Mouse (Mus musculus): Measurements from ENCODE around the gene Grin2b. TPM values are rescaled to one million over a fixed set of nuclear protein-coding genes. Genes with fewer than 3 reads are reported as not detected.
A peak's percentile ranks its signal among the peaks of the same experiment; 100 is the strongest.
"Not testable (repeated sequence)": the region's sequence is repeated elsewhere in the genome, so short reads cannot be mapped to it uniquely, and the experiment has no call there.

Grin2b gene
- polyA plus RNA-seq, 1 experiment from 2014 or later: 1.2 TPM

DNA sequence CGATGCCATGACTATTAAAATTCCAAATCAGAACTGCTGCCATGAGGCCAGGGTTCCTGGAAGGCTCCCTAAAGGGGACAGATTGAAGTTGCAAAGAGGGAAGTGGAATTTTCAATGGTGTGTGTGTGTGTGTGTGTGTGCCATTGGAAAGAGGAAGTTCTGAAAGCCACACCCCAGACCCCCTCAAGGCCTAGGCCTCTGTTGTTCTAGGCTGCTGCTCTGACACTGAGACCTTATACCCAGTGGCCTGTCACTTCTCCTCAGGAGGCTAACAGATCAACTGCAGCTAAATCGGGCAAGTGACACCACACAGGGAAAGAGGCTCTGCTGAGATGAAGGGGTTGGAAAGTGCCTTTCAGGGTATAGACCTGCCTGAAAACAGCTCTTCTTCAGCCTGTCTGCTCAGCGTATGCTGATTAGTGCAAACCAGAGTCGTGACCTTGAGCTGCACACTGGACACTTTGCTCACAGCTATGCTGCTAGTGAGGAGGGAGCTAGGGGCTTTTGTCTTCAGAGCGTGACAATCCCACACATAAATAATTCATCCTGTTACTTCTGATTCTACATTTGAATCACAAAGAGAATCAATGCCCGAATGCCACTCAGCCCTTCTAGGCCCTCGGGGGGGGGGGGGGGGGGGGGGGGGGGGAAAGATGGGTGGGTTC lies 424.8 kb downstream of the Grin2b start:
- no peaks in the 10 kb centered on the region for H3K36me3 ChIP-seq (ENCODE audit: control insufficient read depth, insufficient read depth, low read length)
- no peaks in the 10 kb centered on the region for H3K27me3 ChIP-seq (ENCODE audit: control insufficient read depth, insufficient read depth, low read length)
- no peak overlapping the region for H3K9ac ChIP-seq (ENCODE audit: low read length)
- H3K4me1 ChIP-seq (ENCODE audit: control insufficient read depth, insufficient read depth, low read length): peaks cover 5% of the 10 kb centered on the region; the same call in 1 of the 2 replicates
- H3K4me3 ChIP-seq (ENCODE audit: low read depth, low read length): no peak overlapping the region
- peak overlapping the region; percentile 72 for H3K27ac ChIP-seq (ENCODE audit: low read depth, low read length)
- H3K4me2 ChIP-seq: no peak overlapping the region
- DNase-seq (ENCODE audit: low spot score, missing footprints) (peak; percentile 88), ATAC-seq (ENCODE audit: low FRiP score) (peak; percentile 94)
- 26% methylated on average over 6 of the region's 7 CpGs for WGBS
- no peaks in the 10 kb centered on the region for H3K9me3 ChIP-seq (ENCODE audit: control insufficient read depth, low read length)

DNA sequence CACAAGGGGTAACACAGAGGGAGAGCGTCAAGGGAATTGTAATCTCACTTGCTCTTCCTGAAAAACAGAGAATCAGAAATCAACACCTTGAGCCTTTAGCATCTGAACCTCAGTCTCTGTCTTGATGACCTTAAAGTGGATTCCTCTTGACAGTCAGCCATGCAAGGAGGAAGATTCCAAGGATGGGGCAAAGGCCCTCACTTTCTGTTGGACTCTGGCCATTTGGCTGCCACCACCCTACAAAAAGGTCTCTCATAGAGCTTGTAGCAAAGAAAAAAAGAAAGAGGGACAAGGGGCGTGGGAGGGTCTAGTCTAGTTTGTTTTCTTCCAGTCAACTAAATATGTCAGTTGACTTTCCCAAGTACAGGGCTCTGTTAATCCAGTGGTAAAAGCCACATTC lies 427.7 kb downstream of the Grin2b start:
- no peaks in the 10 kb centered on the region for H3K9me3 ChIP-seq (ENCODE audit: control insufficient read depth, low read length)
- H3K4me2 ChIP-seq: no peak overlapping the region
- ATAC-seq (ENCODE audit: low FRiP score): no peak
- H3K4me1 ChIP-seq (ENCODE audit: control insufficient read depth, insufficient read depth, low read length): peaks cover 5% of the 10 kb centered on the region; the same call in 1 of the 2 replicates
- no peak overlapping the region for H3K4me3 ChIP-seq (ENCODE audit: low read depth, low read length)
- WGBS: 80% methylated on average over 2 of the region's 2 CpGs
- H3K36me3 ChIP-seq (ENCODE audit: control insufficient read depth, insufficient read depth, low read length): no peaks in the 10 kb centered on the region
- no peak overlapping the region for H3K27ac ChIP-seq (ENCODE audit: low read depth, low read length)
- DNase-seq (ENCODE audit: low spot score, missing footprints): no peak
- no peak overlapping the region for H3K9ac ChIP-seq (ENCODE audit: low read length)
- H3K27me3 ChIP-seq (ENCODE audit: control insufficient read depth, insufficient read depth, low read length): no peaks in the 10 kb centered on the region

DNA sequence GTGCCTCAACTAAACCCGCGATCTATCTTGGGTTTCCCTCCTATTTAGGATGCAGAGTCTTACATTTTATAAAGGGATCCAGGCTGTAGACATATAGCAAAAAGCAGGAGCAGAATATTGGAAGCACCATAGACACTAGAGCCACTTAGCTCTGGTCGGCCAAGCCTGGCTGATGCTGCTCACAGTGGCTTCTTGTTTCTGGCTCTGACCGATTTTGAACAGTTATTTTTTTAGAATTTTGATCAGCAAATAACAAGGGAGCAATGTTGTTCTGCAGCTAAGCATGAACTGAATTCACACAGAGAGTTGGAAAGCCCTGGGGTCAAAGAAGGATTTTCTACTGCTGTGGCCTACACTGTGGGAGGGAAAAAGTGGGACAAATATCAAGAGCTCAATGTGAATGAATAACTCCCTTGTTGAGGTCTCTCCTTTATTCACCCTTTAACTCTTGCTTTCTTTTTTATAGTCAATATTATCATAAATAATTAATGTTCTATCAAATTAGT lies 439.0 kb downstream of the Grin2b start:
- Histone ChIP-seq H3K9ac (ENCODE audit: low read length) (no peak overlapping the region), H3K36me3 (ENCODE audit: control insufficient read depth, insufficient read depth, low read length) (no peaks in the 10 kb centered on the region), H3K27ac (ENCODE audit: low read depth, low read length) (no peak overlapping the region), H3K9me3 (ENCODE audit: control insufficient read depth, low read length) (no peaks in the 10 kb centered on the region; the same call in 1 of the 2 replicates), H3K27me3 (ENCODE audit: control insufficient read depth, insufficient read depth, low read length) (no peaks in the 10 kb centered on the region), H3K4me2 (no peak overlapping the region), H3K4me1 (ENCODE audit: control insufficient read depth, insufficient read depth, low read length) (no peaks in the 10 kb centered on the region), H3K4me3 (ENCODE audit: low read depth, low read length) (no peak overlapping the region)
- 95% methylated on average over 4 of the region's 4 CpGs for WGBS
- DNase-seq (ENCODE audit: low spot score, missing footprints) (no peak), ATAC-seq (ENCODE audit: low FRiP score) (no peak)

DNA sequence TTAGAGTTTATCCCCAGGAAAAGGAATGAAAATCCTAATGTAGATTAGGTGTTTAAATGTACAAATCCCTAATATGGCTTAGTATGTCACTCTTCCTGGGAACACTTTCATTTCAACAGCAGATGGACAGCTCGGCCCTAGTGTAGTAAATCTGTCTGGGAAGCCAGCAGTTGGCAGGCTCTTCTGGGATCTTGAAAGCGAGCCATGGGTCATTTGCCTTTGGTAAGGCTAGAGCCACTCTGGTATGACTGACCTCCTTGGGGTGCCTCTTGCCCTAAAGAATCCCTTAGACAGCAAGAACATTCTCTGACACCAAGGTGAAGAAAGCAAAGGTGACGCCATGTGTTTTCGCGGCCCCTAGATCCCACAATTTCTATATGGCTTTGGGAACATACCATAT lies 446.2 kb downstream of the Grin2b start:
- no peaks in the 10 kb centered on the region for H3K36me3 ChIP-seq (ENCODE audit: control insufficient read depth, insufficient read depth, low read length)
- H3K4me3 ChIP-seq (ENCODE audit: low read depth, low read length): no peak overlapping the region
- ATAC-seq (ENCODE audit: low FRiP score): no peak
- H3K9ac ChIP-seq (ENCODE audit: low read length): no peak overlapping the region
- H3K4me1 ChIP-seq (ENCODE audit: control insufficient read depth, insufficient read depth, low read length): no peaks in the 10 kb centered on the region
- no peak overlapping the region for H3K27ac ChIP-seq (ENCODE audit: low read depth, low read length)
- 91% methylated on average over 5 of the region's 5 CpGs for WGBS
- H3K27me3 ChIP-seq (ENCODE audit: control insufficient read depth, insufficient read depth, low read length): no peaks in the 10 kb centered on the region
- H3K4me2 ChIP-seq: no peak overlapping the region
- no peak for DNase-seq (ENCODE audit: low spot score, missing footprints)
- no peaks in the 10 kb centered on the region for H3K9me3 ChIP-seq (ENCODE audit: control insufficient read depth, low read length)

DNA sequence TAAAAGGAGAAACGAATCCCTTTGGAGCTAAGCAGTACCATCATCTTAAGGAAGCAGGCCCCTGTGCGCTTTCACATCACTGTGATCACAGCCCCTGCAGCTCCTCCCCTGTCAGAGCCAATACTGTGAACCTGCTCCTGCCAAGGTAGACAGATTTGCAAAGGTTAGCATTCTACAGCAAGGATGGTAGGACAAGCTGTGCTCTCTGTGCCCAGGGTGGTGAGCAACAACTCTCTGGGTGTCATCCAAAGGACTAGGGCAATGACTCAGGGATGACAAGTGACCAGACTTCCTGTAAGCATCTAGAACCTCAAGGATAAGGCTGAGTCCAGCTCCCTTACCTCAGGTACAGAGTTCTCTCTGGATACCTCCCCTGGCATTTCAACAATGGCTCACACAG lies 451.6 kb downstream of the Grin2b start:
- Histone ChIP-seq H3K36me3 (ENCODE audit: control insufficient read depth, insufficient read depth, low read length) (no peaks in the 10 kb centered on the region), H3K4me3 (ENCODE audit: low read depth, low read length) (no peak overlapping the region), H3K4me1 (ENCODE audit: control insufficient read depth, insufficient read depth, low read length) (no peaks in the 10 kb centered on the region), H3K9ac (ENCODE audit: low read length) (no peak overlapping the region), H3K27ac (ENCODE audit: low read depth, low read length) (no peak overlapping the region), H3K27me3 (ENCODE audit: control insufficient read depth, insufficient read depth, low read length) (no peaks in the 10 kb centered on the region), H3K9me3 (ENCODE audit: control insufficient read depth, low read length) (no peaks in the 10 kb centered on the region), H3K4me2 (no peak overlapping the region)
- WGBS: 92% methylated on average over 2 of the region's 2 CpGs
- no peak for DNase-seq (ENCODE audit: low spot score, missing footprints)
- ATAC-seq (ENCODE audit: low FRiP score): no peak

DNA sequence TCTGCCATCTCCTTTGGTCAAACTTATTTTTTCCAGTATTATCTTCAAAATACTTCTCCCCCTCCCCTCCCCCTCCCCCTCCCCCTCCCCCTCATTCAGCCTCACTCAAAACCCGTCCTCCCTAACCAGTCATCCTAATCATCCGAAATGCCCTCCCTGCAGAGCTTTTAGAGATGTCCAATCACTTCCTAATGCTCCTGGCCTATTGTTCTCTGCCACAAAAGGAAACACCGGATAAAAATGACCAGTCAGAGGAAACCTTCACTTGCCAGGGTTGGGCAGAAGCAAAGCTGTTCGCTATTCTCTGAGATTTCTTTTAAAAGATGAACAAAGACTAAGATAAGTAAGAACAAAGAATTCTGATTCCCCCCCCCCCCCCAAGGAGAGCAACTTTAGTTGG lies 458.4 kb downstream of the Grin2b start:
- Histone ChIP-seq H3K4me2 (no peak overlapping the region), H3K4me1 (ENCODE audit: control insufficient read depth, insufficient read depth, low read length) (no peaks in the 10 kb centered on the region), H3K27ac (ENCODE audit: low read depth, low read length) (no peak overlapping the region), H3K4me3 (ENCODE audit: low read depth, low read length) (no peak overlapping the region), H3K9me3 (ENCODE audit: control insufficient read depth, low read length) (no peaks in the 10 kb centered on the region), H3K9ac (ENCODE audit: low read length) (no peak overlapping the region), H3K27me3 (ENCODE audit: control insufficient read depth, insufficient read depth, low read length) (no peaks in the 10 kb centered on the region), H3K36me3 (ENCODE audit: control insufficient read depth, insufficient read depth, low read length) (no peaks in the 10 kb centered on the region)
- ATAC-seq (ENCODE audit: low FRiP score) (no peak), DNase-seq (ENCODE audit: low spot score, missing footprints) (no peak)
- 19% methylated on average over 4 of the region's 4 CpGs for WGBS

DNA sequence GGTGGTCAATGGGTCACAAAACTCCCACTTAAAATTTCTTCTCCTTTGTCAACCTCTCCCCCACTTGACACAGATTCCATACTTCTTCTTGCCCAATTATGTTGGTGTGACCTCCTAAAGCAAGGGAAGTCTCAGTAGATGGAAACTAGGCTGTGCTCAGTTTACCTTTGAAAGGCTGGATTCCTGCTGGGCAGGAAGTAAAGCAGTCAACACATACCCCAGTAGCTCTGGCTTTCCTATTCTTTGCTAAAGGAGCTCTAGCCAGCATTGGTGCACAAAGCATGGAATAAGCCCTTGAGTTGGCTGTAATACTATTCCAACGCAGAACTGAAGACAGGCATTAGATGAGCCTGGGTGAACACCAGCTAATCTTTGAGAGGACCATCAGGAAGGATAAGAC lies 459.1 kb downstream of the Grin2b start:
- Histone ChIP-seq H3K9ac (ENCODE audit: low read length) (no peak overlapping the region), H3K9me3 (ENCODE audit: control insufficient read depth, low read length) (no peaks in the 10 kb centered on the region), H3K4me1 (ENCODE audit: control insufficient read depth, insufficient read depth, low read length) (no peaks in the 10 kb centered on the region), H3K36me3 (ENCODE audit: control insufficient read depth, insufficient read depth, low read length) (no peaks in the 10 kb centered on the region), H3K4me3 (ENCODE audit: low read depth, low read length) (no peak overlapping the region), H3K4me2 (no peak overlapping the region), H3K27me3 (ENCODE audit: control insufficient read depth, insufficient read depth, low read length) (no peaks in the 10 kb centered on the region), H3K27ac (ENCODE audit: low read depth, low read length) (no peak overlapping the region)
- ATAC-seq (ENCODE audit: low FRiP score) (no peak), DNase-seq (ENCODE audit: low spot score, missing footprints) (no peak)
- 32% methylated on average over 1 of the region's 1 CpGs for WGBS

DNA sequence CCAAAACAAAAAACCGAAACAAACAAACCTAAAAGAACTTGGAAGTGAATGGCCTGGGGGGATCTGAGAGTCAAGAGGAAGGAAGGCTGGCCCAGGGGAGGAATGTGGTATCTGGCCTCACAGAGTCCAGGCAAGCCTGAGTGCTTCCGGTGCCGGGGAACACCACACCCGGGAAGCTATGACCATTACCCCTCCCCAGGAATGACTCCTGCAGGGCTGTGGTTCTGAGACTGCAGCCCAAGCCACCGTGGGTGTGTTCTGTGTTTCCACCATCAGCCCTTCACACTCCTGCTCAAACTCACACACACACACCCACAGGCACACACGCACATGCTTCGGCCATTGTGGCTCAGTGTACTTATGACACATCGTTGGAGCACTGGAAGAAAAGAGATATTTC lies 459.6 kb downstream of the Grin2b start:
- Histone ChIP-seq H3K4me2 (no peak overlapping the region), H3K4me3 (ENCODE audit: low read depth, low read length) (no peak overlapping the region), H3K4me1 (ENCODE audit: control insufficient read depth, insufficient read depth, low read length) (no peaks in the 10 kb centered on the region), H3K27me3 (ENCODE audit: control insufficient read depth, insufficient read depth, low read length) (no peaks in the 10 kb centered on the region), H3K9ac (ENCODE audit: low read length) (no peak overlapping the region), H3K27ac (ENCODE audit: low read depth, low read length) (no peak overlapping the region), H3K36me3 (ENCODE audit: control insufficient read depth, insufficient read depth, low read length) (no peaks in the 10 kb centered on the region), H3K9me3 (ENCODE audit: control insufficient read depth, low read length) (no peaks in the 10 kb centered on the region)
- ATAC-seq (ENCODE audit: low FRiP score): no peak
- WGBS: 85% methylated on average over 8 of the region's 8 CpGs
- no peak for DNase-seq (ENCODE audit: low spot score, missing footprints)

DNA sequence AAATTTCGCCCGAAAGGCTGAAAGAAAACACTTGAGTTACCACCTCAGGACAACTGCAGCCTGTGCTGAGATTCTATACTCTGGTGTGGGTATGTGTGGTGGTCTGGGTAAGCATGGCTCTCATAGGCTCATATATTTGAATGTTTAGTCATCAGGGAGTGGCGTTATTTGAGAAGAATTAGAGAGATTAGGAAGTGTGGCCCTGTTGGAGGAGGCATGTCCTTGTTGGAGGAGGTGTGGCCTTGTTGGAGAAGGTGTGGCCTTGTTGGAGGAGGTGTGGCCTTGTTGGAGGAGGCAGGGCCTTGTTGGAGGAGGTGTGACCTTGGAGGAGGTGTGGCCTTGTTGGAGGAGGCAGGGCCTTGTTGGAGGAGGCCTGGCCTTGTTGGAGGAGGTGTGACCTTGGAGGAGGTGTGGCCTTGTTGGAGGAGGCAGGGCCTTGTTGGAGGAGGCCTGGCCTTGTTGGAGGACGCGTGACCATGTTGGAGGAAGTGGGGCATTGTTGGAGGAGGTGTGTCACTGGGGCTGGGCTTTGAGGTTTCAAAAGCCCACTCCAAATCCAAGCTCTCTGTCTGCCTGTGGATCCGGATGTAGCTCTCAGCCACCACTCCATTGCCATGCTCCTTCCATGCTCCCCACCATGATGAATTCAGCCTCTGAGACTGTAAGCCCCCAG lies 466.3 kb downstream of the Grin2b start:
- DNase-seq (ENCODE audit: low spot score, missing footprints); H3K36me3 ChIP-seq (ENCODE audit: control insufficient read depth, insufficient read depth, low read length); H3K4me2 ChIP-seq; H3K4me3 ChIP-seq (ENCODE audit: low read depth, low read length); H3K4me1 ChIP-seq (ENCODE audit: control insufficient read depth, insufficient read depth, low read length); H3K27ac ChIP-seq (ENCODE audit: low read depth, low read length); H3K27me3 ChIP-seq (ENCODE audit: control insufficient read depth, insufficient read depth, low read length); H3K9me3 ChIP-seq (ENCODE audit: control insufficient read depth, low read length); ATAC-seq (ENCODE audit: low FRiP score); H3K9ac ChIP-seq (ENCODE audit: low read length): not testable (repeated sequence)
- WGBS: 83% methylated on average over 6 of the region's 6 CpGs

All from midbrain, embryonic 11.5 days (tissue).